Mouse (Mus musculus) left cerebral cortex, postnatal 36 days (tissue): ENCODE measurements at regions not wholly inside any gene's neighbourhood (a gene's known extent, or its start where the extent isn't known, plus 50 kb on each side); places are given as distances from the start of the nearest gene placed in this dataset.
A peak's percentile ranks its signal among the peaks of the same experiment; 100 is the strongest.

Source experiments
- DNase-seq, 2 experiments: peaks; one replicate each; pipeline ENCODE4 v3.0.0; 2021 to 2022; ENCODE audit warnings: low spot score in 2 of 2, mixed read lengths in 1 of 2
- intact Hi-C: fragments of 180-260 bp; cut with DNase I; formaldehyde crosslinking; loops from one replicate; pipeline ENCODE4 v1.15.1; 2025

DNA sequence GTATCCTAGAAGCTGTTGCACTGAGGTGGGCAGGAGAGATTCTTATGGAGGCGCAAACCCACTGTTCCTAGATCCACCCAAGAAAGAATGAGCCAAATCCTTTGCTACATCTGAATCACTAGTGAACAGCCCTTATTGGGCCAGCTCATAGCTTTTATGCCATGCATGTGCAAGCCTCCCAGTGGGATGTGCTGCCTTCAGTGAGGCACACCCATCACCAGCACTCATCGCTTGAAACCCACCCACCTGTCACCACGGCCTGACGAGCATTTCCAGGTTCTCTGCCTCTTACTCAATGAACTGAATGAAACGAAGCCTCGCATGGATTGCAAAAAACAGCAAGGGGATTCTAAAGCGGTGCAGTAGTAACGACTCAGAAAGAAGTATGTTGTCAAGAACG lies 98.3 kb upstream of the Zmiz1 start:
- intact Hi-C loops: no loop called here
- peak in 1 of 2 experiments; percentile 21 for DNase-seq

DNA sequence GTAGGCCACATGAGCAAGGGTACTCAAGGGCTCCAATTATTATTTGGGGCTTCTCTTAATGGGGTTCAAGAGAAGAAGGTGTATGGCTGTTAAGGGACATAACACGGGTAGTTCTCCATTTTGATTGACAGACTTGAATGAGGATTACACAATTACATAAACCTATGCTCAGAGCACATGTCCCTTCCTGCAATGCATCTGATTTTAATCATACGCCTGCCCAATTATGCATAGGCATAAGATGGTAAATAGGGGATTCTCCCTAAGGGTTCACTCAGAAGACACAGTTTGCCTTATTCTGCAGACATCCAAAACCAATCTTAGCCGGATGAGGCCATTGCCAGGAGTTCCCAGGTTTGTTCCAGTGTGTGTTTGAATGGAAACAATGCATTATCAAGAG lies 97.9 kb upstream of the Zmiz1 start:
- intact Hi-C loops: no loop called here
- no peak for DNase-seq

DNA sequence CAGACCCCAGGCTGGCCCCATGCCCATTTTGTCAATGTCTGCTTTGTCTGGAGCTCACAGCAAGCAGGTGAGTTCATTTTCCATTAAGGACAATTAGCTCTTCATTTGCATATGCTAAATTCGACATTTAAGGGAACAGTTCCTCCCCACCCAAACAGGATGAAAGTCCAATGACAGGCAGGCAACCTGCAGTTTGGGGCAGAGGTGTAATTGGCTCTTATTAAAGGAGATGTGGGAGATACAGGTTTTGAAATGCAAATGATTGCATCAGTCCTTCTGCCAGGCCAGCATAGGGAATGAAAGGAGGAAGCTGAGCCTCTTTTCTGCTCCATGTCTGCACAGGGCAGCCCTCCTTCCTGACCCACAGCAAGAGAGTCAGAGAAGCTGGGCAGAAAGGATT lies 96.2 kb upstream of the Zmiz1 start:
- intact Hi-C loops: no loop called here

DNA sequence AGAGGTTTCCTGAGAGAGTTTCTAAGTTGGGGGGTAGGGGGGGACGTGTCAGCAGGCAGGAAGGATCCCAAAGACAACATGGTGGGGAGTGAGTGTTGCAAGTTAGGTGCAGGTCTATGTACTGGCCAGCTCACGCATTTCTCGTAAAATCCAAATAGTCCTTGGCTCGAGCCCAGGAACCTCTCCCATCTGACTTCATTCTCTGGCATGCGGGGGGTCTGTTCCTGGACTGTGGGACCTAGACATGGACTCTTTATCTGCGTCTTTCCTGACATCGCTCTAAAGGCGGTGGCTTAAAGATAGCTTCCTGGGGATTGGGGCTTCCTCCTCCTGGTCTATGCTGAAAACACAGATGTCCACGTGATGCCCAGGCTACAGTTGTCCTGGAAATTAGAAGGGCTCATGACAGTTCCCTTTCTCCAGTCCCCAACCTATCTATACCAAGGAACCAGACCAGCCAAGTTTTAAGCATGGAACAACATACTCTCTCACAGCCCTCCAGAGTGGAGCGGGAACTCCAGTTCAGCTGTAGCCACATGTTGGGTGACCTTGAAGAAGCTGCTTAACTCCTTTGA lies 93.7 kb upstream of the Zmiz1 start:
- DNase-seq: no peak
- intact Hi-C loops: no loop called here

More for the DNA sequence above, 96.2 kb upstream of the Zmiz1 start:
- DNase-seq: no peak

DNA sequence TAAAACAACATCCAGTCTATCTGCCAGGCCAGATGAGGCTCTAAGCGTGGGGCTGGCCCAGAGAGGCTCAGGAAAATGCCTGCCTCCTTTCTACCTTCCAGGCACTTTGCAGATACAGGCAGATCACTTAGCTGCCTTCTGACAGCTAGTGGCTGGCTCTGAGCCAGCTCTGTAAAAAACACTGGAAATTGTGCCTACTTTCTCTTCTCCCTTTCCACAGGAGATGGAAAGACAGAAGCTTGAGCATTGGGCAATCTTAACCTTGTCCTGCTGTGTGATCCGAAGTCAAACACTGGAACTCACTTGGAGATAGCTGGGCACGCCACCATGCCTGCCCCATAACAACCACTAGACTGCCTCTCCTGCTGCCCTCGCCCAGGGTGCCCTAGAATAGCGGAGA lies 93.0 kb upstream of the Zmiz1 start:
- intact Hi-C loops: no loop called here
- no peak for DNase-seq

DNA sequence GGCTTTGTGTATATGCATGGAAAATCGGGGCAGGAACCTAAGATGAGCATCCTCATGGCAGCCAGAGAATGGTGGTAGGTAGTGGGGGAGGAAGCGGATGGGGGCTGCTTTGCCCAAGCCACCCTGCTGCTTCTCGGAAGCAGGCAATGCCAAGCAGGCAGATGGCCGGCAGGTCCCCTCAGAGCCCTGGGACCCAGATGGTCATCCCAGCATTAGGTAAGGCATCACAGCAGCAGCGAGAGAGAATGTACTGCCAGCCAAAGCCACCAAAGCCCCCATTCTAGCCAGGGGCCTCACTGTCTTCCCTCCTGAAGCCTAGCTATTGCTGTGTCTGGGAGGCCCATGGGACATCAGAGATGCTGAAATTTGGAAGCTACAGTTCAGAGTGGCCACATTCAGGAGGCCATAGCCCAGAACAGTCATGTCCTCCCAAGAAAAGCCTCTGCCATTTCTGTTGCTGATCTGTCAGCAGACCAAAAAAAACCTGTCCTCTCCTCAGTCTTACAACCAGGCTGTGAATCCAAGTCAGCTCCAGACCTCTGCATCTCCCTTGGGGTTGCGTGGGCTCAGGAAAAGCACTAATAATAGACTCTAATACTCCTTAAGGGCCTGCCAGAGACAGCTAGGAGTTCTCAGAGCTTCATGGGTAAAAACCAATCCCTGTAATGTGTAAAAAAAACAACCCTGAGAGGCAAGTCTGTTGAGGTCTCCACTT lies 88.5 kb upstream of the Zmiz1 start:
- DNase-seq: no peak
- intact Hi-C loops: loop anchor here (10.0 kb wide), 1 partner anchor 596 kb away; no protein-coding TSS in a partner anchor

DNA sequence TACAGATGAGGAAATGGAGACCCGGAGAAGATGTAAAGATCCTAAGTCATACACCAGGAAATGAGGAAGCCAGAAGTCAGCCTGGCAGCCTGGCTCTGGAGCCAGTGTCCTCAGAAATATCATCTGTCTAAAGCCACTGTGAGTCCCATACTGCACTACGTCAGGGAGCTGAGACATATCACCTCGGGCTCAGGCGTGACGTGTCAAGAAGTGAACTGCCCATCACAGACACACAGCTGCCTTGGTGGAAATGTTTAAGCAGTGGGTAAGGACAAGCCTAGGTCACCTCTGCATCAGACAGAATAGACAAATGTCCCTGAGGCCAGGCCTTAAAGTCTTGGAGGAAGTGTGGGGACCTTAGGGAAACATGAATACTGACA lies 88.0 kb upstream of the Zmiz1 start:
- intact Hi-C loops: loop anchor here (10.0 kb wide), 1 partner anchor 596 kb away; no protein-coding TSS in a partner anchor
- no peak for DNase-seq

DNA sequence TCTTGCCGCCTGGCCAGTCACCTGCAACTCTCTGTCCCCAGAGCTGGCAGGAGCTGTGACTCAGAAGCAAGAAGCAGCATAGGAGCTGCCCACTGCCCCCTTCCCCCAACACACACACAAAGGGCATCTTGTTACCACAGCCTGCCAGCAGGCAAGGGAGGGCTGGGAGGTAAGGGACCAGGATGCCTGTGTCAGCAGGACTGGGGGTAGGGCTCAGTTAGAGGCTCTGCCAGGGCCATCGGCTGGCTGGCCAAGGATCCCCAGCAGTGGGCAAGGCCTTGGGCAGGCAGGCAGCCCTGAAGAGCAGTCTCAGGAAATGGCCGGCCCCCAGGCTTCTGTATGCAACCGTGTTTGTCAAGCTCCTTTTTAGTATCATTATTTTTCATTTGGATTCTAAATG lies 87.3 kb upstream of the Zmiz1 start:
- intact Hi-C loops: loop anchor here (10.0 kb wide), 1 partner anchor 597 kb away; no protein-coding TSS in a partner anchor
- DNase-seq: peak; percentile 29 to 37

DNA sequence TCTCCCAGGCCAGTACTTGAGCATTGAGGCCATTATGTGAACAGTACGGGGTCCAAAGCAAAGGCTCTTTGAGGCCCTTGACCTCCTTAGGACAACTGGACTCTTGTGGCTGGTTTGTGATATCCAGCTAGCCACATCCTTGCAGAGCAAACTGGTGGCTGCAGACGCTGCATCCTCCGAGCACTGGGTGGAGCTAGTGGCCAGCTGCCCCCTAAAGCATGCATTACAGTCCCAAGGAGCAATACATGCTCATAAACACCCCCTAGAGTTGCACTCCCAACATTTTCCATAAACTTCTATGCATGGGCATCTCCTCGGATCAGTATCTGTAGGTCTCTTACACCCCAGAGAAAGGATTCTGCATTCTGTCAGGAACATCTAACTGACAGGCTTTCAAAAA lies 86.4 kb upstream of the Zmiz1 start:
- intact Hi-C loops: loop anchor here (10.0 kb wide), 1 partner anchor 598 kb away; no protein-coding TSS in a partner anchor
- DNase-seq: no peak

DNA sequence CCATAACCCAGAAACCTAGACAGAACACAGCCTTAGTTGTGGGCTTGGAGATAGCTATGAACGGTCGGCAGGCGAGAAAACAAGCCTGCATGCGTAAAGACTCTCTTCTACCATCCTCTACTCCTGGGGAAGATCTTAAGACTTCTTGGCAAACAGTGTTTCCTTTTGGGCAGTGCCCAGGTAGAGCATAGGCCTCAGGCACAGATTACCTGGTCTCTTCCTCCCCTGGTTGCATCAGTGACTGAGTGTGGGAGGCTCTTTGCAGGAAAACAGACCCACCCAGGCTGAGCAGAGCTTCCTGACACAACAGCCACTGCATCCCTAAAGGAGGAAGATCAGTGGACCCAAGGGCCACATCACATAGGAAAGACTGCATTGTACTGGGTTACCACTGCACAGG lies 85.8 kb upstream of the Zmiz1 start:
- no peak for DNase-seq
- intact Hi-C loops: loop anchor here (10.0 kb wide), 1 partner anchor 598 kb away; no protein-coding TSS in a partner anchor

DNA sequence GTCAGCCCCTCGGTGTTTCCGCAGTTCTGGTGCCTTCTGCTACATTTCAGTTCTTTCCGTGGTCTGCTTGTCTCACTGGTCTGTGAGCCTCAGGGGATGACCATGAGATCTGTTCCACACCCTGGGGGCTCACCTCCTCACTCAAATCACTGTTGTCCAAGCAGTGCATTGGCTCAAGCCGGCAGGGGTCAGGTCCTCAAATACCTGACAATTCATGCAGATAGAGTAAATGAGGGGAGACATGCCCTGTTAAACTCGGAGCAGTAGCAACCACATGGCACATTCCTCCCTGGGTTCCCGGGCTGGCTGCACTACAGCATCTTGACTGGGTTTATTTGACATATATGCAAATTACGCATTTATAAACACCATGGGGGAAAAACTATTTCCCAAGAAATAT lies 84.0 kb upstream of the Zmiz1 start:
- no peak for DNase-seq
- intact Hi-C loops: loop anchor here (5.0 to 10.0 kb wide), 3 partner anchors 187 to 600 kb away; no protein-coding TSS in a partner anchor

DNA sequence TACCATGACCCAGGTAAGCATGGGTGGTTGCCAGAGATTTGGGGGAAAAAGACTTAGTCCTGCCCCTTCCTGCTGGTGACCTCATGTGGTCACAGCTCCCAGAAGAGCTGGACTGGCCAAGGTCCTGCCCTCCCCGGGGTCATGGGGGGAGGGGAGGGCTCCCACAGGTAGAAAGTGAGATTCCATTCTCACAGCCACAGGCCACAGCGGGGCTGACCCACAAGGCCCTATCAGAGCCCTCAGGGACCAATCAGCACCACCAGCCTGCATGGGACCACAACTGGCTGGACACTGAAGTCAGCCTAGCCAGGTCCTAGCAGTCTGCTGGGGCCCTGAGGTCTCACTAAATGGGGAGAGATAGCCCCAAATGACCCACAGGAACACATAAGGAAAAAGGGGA lies 81.9 kb upstream of the Zmiz1 start:
- DNase-seq: no peak
- intact Hi-C loops: loop anchor here (5.0 to 10.0 kb wide), 3 partner anchors 185 to 602 kb away; no protein-coding TSS in a partner anchor

DNA sequence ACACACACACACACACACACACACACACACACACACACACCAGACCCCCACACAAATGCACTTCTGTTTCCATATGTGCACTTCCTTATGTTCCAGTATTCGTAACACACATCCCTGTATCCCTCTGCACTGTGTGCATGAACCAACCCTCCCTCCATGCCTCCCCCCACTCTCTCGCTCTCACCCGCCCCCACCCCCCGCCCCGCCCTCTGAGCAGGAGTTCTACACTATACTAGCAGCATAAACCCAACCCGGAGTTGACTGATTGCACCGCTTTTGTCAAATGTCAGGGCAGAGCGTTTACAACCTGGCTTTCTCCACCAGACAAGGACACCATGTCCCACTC lies 81.5 kb upstream of the Zmiz1 start:
- intact Hi-C loops: loop anchor here (5.0 to 10.0 kb wide), 3 partner anchors 185 to 603 kb away; no protein-coding TSS in a partner anchor
- DNase-seq: no peak

DNA sequence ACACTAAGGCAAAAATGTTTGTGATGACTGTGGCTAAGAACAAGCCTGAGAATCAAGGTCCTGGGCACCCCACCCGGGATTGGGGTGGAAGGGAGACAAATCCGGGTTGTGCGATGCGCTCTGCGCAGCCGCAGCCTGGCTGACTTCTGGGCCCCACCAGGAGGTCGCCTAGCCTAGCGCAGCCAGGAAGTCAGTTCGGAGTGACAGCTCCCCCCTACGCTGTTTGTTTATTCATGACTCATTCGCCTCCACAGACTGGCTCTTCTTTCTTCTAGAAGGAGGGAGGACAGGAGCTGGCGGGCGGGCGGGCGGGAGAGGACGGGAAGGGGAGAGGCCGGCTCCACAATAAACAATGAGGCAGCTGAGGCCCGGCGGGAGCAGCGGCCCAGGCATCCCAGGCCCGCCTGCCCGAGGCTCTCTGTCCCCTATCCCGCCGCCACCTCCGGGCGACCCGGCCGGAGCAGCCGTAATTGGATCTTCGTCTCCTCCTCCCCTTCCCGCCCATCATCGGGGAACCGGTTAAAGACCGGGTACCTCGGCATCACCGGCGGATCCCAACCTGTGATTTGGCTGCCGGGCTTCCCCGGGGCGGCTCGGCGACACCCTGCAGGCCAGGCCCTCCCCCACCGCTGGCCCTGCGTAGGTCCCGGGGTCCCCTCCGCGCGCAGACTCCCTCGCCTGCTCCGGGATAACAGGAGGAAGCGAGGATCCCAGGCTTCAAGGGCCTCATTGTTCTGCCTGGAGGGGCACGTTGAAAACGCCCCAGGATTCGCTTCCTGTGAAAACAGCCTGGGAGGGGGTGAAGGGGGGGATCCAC lies 80.9 kb upstream of the Zmiz1 start:
- DNase-seq: peak; percentile 81 to 85
- intact Hi-C loops: loop anchor here (1.0 to 10.0 kb wide), 6 partner anchors 60 to 603 kb away; partner anchors contain the start of gene Zmiz1

DNA sequence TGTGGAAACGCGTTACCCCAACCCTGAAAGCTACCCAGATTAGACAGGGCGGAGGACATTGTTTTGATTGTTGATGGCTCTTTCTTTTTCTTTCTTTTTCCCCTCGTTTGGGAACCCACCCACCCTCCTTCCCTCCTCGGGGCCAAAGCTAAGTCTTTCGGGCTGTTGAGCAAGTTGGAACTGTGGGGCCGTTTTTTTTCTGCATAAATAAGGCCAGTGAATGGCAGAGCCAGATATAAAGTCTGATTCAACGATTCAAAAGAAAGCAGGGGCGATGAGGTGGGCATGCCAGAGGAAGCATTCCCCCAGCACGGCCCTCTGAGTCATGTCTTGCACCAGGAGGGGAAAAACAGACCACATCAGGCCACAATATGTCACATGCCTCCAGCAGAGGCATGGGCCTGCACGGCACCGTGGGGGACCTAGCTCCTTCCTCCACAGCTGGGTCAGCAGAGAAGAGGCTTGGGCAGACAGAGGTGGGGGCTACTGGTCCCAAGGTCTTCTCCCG lies 80.2 kb upstream of the Zmiz1 start:
- peak; percentile 50 to 53 for DNase-seq
- intact Hi-C loops: loop anchor here (1.0 to 10.0 kb wide), 6 partner anchors 60 to 604 kb away; partner anchors contain the start of gene Zmiz1

DNA sequence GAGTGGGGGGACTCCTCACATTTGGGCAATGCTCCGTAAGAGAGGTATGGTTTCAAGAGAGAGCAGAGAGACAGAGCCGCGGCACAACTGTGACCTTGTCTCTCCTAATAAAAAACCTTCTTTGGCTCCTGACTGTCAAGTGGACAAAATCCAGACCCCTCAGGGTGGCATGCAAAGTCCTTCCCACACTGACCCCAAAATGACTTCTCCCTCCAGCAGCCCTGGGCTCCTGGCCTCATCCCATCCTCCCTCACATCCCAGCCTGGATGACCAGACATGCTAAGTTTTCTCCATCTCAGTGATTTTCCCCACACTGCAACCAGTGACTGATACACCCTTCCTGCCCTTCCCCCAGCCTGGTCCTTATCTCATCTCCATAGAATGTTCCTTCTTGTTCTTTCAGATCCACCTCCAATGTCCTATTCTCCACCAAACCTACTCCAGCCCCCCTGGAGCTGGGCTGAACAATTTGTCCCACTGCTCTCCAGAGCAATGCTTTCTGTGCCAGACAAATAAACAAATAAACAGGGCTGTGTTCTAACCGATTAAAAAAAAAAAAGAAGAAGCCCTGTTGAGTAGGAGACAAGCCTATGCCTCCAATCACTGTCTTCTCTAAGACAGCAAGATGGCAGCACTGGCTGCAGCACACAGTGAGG lies 75.7 kb upstream of the Zmiz1 start:
- no peak for DNase-seq
- intact Hi-C loops: no loop called here

DNA sequence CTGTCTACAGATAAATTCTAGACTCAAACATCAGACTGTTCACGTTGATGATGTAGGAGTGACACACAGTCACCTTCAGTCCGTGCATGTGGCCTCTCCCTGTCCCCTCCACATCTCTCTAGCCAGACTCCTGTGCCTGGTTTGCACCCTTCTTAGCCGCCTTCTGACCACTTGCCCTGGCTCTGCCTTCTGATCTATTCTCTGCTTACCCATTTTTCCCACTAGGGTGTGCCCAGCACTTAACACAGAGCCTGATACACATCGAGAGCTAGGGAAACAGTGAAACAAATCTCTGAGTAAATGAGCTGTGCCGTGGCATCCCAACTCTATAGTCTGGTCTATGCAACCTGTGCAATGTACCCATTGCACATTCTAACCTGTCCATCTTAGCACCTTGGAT lies 73.3 kb upstream of the Zmiz1 start:
- DNase-seq: no peak
- intact Hi-C loops: no loop called here

DNA sequence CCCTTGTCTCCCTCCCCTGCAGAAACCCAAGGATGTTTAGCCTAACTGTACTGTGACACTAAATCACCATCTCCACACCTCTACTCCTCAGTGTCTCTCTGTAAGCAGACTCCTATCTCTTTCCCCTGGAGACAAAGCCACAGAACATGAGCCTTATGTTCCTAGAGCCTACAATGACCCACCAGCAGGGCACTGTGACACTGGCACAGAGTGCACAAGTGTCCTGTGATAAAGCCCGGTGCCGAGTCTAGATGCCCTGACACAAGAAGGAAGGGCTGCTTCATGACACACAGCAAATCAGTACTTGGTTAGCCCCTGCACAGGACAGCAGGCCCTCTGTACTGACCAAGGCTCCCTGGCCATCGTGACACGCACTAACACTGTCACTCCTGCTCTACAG lies 71.2 kb upstream of the Zmiz1 start:
- intact Hi-C loops: no loop called here

DNA sequence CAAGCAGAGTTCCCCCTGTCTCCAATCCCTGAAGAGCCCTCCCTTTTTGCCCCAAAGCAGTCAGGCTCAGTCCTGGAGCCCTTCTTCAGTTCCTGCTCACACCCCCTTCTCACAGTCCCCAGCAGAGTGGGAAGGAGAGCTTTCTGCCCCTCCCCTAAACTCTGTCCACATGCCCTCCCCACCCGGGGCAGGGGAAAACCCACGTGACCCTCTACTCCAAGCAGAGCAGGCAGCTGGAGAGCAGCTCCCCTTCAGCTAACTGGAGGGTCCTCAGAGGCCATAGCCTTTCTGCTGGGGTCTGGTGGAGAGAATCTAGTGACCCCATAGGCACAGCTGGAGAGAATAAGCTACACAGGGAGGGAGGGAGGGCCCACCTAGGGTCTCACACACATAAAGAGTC lies 69.7 kb upstream of the Zmiz1 start:
- DNase-seq: no peak
- intact Hi-C loops: no loop called here

More for the DNA sequence above, 71.2 kb upstream of the Zmiz1 start:
- no peak for DNase-seq

DNA sequence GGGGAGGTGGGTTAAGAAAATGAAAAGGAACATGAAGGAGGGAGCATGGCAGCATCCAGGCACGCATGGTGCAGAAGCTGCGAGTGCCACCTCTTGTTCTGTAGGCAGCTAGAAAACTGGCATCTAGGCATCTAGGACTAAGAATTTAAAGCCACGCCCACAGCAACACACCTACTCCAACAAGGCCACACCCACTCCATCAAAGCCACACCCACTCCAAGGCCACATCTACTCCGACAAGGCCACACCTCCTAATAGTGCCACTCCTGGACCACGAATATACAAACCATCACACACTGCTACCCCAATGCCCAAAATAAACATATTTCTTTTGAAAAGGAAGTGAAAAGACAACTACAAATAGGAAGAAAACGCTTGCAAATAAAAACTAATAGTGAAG lies 66.6 kb upstream of the Zmiz1 start:
- no peak for DNase-seq
- intact Hi-C loops: no loop called here
